Mouse (Mus musculus) left cerebral cortex, adult 18-20 months (tissue): Measurements from ENCODE around the gene Mmp23. TPM values are rescaled to one million over a fixed set of nuclear protein-coding genes. Genes with fewer than 3 reads are reported as not detected.
A peak's percentile ranks its signal among the peaks of the same experiment; 100 is the strongest.
"Not testable (repeated sequence)": the region's sequence is repeated elsewhere in the genome, so short reads cannot be mapped to it uniquely, and the experiment has no call there.

Experiments
- DNase-seq, 2 experiments: peaks; one replicate each; pipeline ENCODE4 v3.0.0; 2021 to 2022; ENCODE audit warnings: low spot score in 2 of 2, mixed read lengths in 1 of 2
- total RNA-seq, 2 experiments: library from RNA; stranded (reverse); gene quantifications; 2 replicates each; pipeline ENCODE4 v1.2.3; 2021

Gene Mmp23
- total RNA-seq, 2 experiments from 2014 or later: 2.4 to 4.6 TPM

- DNase-seq: no peak
Observed at GRCm38 (mm10) chr4:155656214-155656751, 3.1 kb upstream of the Mmp23 start.

DNA sequence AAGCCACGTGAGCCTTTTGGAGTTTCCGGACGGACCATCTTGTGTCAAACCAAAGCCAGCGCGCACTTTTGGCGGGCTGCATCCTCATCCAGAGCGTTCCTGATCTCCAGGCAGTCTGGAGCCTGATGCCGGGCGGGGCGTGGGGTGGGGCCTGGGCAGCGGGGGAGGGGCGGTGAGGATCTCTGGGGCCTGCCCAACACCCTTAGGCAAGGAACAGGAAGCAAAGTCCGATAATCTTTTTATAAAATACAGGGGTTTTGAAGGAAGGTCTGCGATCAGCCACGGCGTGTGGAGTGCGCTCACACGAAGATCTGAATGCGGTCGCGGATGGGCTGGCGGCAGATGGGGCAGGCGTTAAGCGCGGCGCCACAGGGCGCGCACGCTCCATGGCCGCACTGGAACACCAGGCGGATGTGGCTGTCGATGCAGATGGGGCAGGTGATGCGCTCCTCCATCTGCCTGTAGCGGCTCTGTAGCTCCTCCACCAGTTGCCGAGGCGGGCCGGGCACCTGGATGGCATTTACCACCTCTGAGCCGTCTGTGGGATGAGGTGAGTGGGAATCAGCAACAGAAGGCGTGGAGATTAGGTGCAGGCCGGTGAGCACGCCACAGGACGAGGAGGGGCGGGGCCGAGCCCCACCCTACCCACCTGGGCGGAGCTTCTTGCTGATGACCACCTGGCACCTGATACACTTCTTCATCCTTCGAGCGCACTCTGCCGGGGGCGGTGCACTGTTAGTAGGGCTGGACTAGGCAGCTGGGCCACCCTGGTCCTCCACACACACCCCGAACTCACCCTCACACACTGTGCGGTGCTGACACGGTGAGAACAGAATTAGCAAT, 1.5 kb upstream of the Mmp23 start:
- DNase-seq: no peak

GRCm38 (mm10) chr4:155654183-155654455, 935 bp upstream of the Mmp23 start:
- no peak for DNase-seq

GRCm38 (mm10) chr4:155653451-155654182, 433 bp upstream of the Mmp23 start:
- no peak for DNase-seq

DNA sequence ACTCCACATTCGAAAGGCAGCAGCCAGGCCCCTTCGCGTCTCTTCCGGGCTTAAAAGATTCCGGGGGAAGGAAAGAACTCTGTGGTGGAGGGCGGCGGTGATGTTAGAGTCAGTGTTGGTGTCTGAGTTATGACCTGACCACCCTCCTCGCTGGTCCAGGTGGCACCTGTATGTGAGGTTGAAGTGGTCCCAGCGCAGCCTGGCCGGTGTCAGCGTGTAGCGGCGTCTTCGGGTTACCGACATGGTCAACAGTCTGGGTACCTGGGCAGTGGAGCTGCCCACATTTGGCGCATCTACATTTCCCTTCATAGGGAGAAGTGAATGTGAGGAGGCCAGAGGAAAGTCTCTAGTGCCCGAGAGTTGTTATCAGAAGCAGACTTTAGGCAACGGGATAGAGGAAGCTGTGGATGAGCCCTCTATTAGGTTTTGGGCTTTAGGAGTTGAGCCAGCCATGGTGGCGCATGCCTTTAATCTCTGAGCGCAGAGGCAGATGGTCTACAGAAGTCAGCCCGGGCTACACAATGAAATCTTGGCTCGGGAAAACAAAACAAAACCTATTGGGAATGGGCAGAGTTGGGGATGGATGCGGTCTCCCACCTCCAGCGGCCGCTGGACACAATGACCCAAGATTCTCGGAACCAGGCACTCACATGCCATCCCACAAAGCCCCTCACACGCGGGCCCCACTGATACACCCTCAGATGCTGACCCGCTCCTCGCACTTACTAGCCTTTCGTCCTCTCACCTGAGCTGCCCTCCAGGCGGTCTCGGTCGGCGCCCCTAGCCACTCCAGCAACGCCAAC, 700 bp downstream of the Mmp23 start:
- DNase-seq: no peak

- DNase-seq: no peak
Observed at GRCm38 (mm10) chr4:155651553-155652269, 1.5 kb downstream of the Mmp23 start.

GRCm38 (mm10) chr4:155649355-155649754, 3.8 kb downstream of the Mmp23 start:
- no peak for DNase-seq

DNA sequence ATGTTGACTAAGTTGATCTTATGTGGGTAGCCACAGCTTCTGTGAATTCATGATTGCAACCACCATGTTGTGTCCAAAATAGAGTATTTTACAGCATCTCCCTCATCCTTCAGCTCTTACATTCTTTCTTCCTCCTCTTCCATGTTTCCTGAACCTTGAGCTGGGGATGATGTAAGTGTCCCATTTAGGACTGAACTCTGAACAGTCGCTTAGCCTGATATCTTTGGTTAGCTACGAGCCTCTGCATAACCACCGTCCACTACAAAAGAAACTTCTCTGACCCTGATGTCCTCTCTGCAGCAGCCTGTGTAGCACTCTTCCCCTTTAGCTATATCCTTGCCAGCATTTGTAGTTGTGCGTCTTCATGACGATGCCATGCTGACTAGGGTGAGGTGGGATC, 7.5 kb downstream of the Mmp23 start:
- DNase-seq: no peak

GRCm38 (mm10) chr4:155645308-155645707, 7.9 kb downstream of the Mmp23 start, which contains the start of gene Gm10563:
Gene Gm10563, minus strand, starts transcription at chr4:155645408.
- DNase-seq: not testable (repeated sequence)

DNA sequence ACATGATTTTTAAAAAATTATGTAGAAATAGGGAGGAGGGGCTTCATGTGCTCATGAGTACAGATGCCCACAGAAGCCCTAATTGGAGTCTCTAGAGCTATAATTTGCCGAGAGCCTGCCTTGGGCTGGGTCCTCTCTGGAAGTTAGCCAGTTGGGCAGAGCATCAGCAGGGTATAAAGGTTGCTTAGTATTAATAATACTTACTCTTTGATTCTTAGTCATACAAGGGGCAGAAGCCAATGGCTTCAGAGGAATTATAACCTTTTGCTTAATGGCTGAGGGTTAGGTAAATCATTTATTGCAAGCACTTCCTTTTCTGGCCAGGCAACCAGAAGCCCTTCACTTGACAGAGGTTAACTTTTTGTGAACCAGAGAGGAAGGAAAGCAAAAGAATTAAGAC, 9.7 kb downstream of the Mmp23 start:
- no peak for DNase-seq

DNA sequence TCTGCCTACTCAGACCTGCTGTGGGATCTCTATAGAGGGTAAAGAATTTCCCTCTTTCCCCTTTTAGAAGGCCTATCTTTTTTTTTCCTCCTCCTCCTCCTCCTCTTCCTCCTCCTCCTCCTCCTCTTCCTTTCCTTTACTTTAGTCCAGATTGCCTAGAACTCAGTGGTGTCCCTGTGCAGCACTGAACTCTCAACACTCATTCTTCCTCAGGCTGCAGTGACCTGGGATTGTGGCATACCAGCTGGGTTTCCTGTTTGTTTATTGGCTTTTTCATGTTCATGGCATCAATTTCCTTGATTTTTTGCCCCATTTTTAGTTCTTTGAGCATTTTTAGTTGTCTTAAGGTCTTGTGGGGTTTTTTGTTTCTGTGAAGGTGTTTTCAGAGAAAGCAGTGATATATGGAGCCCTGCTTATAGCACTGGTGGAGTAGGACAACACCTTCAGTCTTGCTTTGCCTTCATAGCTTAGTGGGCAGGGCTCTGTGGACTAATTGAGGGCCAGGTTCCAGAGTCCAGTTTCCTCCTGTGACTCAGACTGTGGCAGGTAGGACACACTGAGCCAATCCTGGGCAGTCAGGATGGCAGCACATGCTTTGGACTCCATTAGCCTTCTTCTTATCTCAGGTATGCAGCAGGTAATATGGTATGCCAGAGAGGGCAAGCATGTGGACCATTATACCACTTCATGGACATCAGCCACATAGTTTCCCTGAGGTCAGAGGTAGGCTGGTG, 17.3 kb downstream of the Mmp23 start:
- no peak for DNase-seq

GRCm38 (mm10) chr4:155630267-155630666, 22.9 kb downstream of the Mmp23 start:
- DNase-seq: no peak

DNA sequence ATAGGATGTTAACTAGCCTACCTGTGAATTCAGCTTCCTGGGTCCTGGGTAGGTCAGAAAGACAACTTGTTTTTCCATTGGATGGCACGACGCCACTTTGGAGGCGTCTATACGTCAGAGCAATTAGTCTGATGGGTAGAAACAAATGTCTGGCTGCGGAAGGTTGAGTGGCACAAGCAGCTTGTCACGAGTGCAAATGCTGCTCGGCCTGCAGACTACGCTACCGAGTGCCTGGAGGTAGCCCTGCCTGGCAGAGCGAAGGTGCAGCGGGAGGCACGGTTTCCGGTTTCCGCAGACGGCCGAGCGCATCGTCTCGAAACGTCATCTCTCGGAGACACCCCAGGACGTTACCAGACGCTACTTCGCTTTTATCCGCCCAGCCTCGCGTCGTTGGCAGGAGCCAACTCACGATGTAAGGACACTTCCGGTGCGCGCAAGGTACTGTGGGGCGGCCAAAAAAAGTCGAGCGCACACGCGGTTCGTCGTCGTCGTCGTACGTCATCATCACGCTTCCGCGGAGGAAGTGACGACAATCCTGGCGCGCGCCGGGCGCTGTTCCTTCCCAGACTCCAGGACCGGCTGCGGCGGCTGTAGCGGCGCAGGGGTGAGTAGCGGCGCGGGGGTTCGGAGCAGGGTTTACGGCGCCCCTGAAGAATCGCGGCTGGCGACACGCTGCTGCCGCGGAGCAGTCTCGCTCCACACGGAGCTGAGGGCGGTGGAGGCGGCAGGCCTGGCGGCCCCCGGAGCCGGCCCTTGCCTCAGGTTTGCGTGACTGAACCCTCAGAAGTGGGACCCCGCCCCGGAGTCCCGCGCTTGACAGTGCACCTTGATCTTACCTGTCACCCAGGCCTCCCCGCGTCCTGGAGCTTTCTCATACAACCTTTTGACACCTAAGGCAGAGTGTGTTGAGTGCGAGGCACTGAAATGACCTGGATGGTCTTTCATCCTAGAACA, 28.6 kb downstream of the Mmp23 start, which contains the start of gene Cdk11b:
Cdk11b (plus strand) TSS at position 517 of the 954 bp plus-strand sequence.
- peak; percentile 96 to 97 for DNase-seq

DNA sequence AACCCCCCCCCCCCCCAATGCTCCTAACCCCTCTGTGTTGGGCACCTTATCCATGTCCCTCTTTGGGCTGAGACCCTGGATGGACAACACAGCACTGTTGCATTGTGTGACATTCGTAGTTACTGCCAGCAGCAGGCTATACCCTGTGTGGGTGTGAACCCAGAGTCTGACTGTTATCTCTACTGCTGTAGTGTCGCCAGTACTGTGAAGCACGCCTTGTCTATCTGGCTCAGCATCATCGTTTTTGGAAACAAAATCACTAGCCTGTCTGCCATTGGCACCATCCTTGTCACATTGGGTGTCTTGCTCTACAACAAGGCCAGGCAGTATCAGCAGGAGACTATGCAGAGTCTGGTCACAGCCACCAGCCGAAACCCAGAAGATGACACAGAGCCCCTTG, 34.9 kb downstream of the Mmp23 start:
- DNase-seq: no peak

GRCm38 (mm10) chr4:155613264-155613663, 39.9 kb downstream of the Mmp23 start:
- DNase-seq: no peak

- DNase-seq: no peak
Observed at GRCm38 (mm10) chr4:155611860-155612259, 41.3 kb downstream of the Mmp23 start.

- no peak for DNase-seq
Observed at GRCm38 (mm10) chr4:155606825-155607224, 46.4 kb downstream of the Mmp23 start.

DNA sequence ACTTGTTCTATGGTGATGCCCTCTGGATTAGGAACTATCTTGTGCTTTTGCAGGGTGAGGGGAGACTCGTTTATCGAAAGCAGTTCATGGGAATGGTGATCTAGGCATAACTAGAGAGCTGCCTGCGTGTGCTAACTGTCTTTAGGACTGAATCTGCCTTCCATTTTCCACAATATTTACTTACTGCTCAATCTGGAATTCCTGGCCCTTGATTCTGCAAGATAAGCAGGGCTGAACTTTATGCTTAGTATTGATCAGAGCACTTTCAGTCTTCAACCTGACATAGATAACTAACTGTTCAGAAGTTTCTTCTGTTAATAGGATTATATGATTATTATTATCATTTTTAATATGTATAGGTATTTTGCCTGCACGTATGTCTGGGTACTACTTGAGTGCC, 48.1 kb downstream of the Mmp23 start:
- no peak for DNase-seq

- DNase-seq: no peak
Observed at GRCm38 (mm10) chr4:155603801-155604200, 49.4 kb downstream of the Mmp23 start.
